Mouse (Mus musculus) cortical plate, adult 2 months (tissue): Measurements from ENCODE around the gene Apba3. TPM values are rescaled to one million over a fixed set of nuclear protein-coding genes. Genes with fewer than 3 reads are reported as not detected.

Experiments
- H3K27ac ChIP-seq: fragments of 200-500 bp; 2 replicates; pipeline ENCODE4 v1.5.1; 2012; ENCODE audit warnings: low read length, control low read depth, inconsistent platforms; ENCODE audit not compliant: insufficient read depth
- H3K4me1 ChIP-seq: fragments of 200-500 bp; 2 replicates; pipeline ENCODE4 v1.6.1; 2011; ENCODE audit warnings: low read length; ENCODE audit not compliant: control insufficient read depth, insufficient read depth
- H3K4me3 ChIP-seq: fragments of 200-500 bp; 2 replicates; pipeline ENCODE4 v1.5.1; 2011; ENCODE audit warnings: mild to moderate bottlenecking, low read length, control low read depth; ENCODE audit not compliant: insufficient read depth
- CTCF ChIP-seq: fragments of 200-500 bp; IDR thresholded peaks from 2 replicates; pipeline ENCODE4 v1.5.1; 2011; ENCODE audit warnings: mild to moderate bottlenecking, control low read depth, low read length; ENCODE audit not compliant: insufficient read depth; ENCODE audit errors: extremely low read depth
- POLR2A ChIP-seq: fragments of 200-500 bp; IDR thresholded peaks from 2 replicates; pipeline ENCODE4 v1.6.1; 2011; ENCODE audit warnings: mild to moderate bottlenecking, low read length, control low read depth; ENCODE audit not compliant: insufficient read depth; ENCODE audit errors: extremely low read depth
- polyA plus RNA-seq: library from polyadenylated mRNA; depleted of rRNA; stranded (reverse); fragments of >200 nt; gene quantifications from 2 replicates; pipeline ENCODE4 v1.2.3, GENCODE M21; 2012

Gene Apba3
- polyA plus RNA-seq, 1 experiment: 52.1 TPM

DNA sequence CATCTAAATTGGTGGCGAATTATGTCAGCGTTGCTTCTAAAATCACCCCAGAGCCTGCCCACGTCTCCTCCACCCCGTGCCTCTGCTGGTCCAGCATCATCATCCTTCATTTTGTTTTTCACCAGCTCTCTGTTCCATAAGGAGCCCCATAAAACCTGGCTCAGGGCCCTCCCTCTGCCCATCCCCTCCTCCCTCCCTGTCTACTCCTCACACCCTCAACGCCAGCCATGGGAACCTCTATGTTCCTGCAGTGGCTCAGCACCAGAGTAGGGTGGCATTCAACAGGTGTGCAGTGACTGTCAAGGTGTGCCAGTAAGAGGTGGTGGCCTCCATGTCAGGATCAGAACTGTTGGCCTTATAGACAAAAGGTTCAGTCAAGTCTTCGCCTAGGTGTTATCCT, 28.4 kb downstream of the Apba3 start:
- TF ChIP-seq POLR2A: peak; percentile 36; the same call in 1 of the 2 replicates
- TF ChIP-seq CTCF: no peak
- H3K4me1 ChIP-seq: peaks cover 20% of the 10 kb centered on the region
- peak overlapping the region; percentile 90 for H3K4me3 ChIP-seq
- peak overlapping the region; percentile 54 for H3K27ac ChIP-seq

GRCm38 (mm10) chr10:81297246-81297645, 30.5 kb downstream of the Apba3 start:
- peaks cover 27% of the 10 kb centered on the region for H3K4me1 ChIP-seq
- no peak for TF ChIP-seq POLR2A
- no peak for TF ChIP-seq CTCF
- H3K4me3 ChIP-seq: no peak overlapping the region
- peak overlapping the region; percentile 73 for H3K27ac ChIP-seq

DNA sequence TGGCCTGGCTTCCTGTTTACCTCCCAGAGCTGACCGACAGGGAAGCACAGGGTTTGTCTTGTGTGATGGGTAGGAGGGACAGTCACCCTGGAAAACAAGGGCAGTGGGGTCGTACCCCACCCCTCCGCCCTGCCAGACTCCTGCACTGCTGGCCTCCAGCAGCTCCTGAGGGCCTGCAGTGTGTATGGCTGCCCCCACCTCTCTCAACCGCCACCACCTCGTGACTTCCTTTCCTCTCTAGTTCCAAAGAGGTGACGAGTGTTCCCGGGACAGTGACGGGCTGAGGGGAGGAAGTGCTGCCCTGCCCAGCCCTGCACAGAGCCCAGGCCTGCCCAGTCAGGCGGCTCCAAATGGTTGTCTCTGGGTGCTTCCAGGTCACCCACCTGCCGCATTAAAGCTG, 31.1 kb downstream of the Apba3 start:
- no peak overlapping the region for H3K4me3 ChIP-seq
- no peak for TF ChIP-seq POLR2A
- TF ChIP-seq CTCF: no peak
- peaks cover 30% of the 10 kb centered on the region for H3K4me1 ChIP-seq
- peak overlapping the region; percentile 73 for H3K27ac ChIP-seq

DNA sequence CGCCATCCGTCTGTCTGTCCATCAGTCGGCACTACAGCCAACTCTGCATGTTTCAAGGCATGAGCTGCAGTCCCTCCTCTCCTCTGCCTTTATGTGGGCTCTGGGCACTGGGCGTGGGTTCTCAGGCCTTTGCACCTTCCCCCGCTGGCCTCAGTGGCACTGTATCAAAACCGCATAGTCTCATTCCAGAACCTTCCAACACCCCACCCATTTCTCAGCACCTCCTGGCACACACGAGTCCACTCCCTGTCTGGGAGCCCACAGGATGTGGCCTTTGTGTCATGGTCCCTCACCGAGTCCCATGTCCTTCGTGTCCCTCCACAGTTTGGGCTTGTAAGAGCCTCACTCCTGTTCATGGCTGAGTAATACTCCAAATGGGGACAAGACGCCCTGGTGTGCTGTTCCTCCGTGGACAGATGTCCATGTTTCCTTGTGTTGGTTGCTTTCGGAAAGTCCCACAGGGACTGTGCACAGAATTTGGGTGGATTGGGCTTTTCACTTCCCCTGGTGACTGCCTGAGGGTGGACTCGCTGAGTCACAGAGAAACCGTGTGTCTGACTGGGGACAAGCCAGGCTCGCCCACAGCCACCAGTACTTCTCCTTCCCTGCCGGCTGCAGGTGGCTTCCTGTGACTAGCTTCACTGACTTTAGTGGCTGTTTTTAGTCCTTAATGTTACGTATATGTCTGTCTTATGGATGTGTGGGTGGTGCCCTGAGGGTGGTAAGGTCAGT, 31.8 kb downstream of the Apba3 start:
- no peak for TF ChIP-seq CTCF
- 0 out of 2 replicates have a peak, but pooled peaks have one; percentile 31 for TF ChIP-seq POLR2A
- Histone ChIP-seq H3K27ac (peak overlapping the region; percentile 73), H3K4me3 (no peak overlapping the region), H3K4me1 (peaks cover 33% of the 10 kb centered on the region)

DNA sequence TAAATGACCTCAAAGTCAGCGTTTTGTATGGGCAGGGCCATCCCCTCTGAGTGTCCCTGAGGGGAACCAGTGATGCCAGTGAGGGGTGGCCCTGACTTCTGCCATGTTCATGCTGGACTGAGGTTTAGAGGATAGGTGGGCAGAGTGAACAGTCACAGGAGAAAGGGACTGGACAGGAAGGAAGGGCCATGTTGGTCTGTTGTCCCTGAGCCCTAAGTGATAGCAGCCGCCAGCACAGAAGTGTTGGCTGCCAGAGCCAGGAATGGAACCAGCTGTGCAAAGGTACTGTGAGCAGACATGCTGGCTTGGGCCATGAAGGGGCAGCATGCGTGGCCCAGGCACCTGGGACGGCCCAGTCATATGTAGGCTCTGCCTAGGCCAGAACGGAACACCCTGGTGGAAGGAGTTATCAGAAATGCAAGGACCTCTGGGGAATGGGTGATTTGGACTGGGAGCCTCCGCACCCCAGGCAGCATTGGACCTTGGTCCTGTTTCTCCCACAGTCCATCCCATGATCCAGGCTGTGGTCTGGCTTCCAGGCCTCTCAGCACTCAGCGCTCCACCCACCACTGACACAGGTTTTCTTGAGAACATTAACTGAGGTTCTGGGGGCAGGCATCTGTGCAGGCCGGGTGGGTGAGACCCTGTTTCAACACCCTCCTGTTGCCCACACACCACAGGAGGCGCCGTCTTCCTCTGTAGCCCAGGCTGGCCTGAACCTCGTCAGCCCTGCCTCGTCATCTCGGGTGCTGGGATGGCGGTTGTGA, 33.0 kb downstream of the Apba3 start:
- Histone ChIP-seq H3K27ac (peak overlapping the region; percentile 53; the same call in 1 of the 2 replicates), H3K4me1 (peaks cover 39% of the 10 kb centered on the region), H3K4me3 (no peak overlapping the region)
- TF ChIP-seq POLR2A (no peak), CTCF (no peak)

- Histone ChIP-seq H3K27ac (peak overlapping the region; percentile 39; the same call in 1 of the 2 replicates), H3K4me1 (peaks cover 37% of the 10 kb centered on the region), H3K4me3 (no peak overlapping the region)
- TF ChIP-seq POLR2A: no peak
- no peak for TF ChIP-seq CTCF
These were observed 33.7 kb downstream of the Apba3 start for GRCm38 (mm10) chr10:81300352-81300907.

DNA sequence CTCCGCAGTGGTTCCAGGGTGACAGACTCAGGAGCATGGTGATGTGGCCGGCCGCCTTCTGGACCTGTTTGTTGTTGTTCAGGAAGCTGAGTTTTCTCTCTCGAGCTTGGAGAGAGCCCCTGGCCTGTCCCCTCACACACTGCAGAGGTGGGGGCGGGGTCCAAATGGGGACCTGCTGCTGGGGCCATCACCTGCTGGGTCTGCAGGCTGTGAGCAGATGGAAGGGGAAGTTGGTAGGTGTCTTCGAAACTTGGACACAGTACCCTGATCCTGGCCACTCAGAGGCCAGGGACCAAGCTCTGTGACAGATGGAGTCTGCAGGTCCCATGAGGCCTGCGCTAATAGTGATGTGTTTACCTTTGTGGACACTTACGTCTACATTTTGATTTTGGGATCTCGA, 34.6 kb downstream of the Apba3 start:
- Histone ChIP-seq H3K27ac (no peak overlapping the region), H3K4me1 (peaks cover 32% of the 10 kb centered on the region), H3K4me3 (no peak overlapping the region)
- no peak for TF ChIP-seq POLR2A
- TF ChIP-seq CTCF: no peak

DNA sequence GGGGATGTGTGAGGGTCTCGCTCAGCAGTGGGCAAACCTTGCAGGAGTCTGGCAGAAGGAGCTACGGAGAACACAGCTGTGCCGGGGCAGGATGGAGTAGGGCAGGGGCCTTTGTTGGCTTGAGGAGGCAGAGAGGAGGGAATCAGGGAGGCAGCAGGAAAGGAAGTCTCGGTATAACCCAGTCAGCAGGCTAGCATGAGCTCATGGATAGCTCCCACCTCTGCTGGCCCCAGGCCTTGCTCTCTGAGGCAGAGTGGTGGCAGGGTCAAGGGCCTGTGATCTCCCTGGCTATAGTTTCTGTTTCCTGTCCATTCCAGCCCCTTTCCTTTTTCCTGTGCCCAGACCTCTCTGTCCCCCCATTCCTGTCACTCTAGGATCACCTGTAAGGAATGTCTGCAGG, 35.5 kb downstream of the Apba3 start:
- peak overlapping the region; percentile 31 for H3K27ac ChIP-seq
- H3K4me3 ChIP-seq: peak overlapping the region; percentile 19
- peaks cover 34% of the 10 kb centered on the region for H3K4me1 ChIP-seq
- TF ChIP-seq POLR2A (no peak), CTCF (no peak)

DNA sequence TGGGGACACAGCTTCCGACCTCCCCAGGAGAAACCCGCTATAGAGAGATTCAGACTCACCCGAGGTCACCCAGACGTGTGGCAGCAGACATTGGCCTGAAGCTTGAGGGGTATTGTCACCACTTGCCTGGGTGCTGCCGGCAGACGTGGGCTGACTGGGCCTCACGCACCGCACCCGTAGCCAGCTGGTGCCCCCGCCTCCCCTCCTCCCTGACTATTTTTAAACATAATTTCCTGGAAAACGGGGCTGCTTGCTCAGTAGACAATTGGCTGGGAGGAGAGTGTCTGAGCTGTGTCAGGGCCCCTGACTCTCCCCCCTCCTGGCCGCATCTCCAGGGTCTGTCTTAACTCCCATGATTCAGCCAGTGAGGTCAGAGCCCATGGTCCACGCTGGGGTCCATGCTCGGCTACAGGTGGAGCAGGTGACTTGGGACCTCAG, 36.0 kb downstream of the Apba3 start:
- no peak for TF ChIP-seq CTCF
- peak; percentile 10; the same call in 1 of the 2 replicates for TF ChIP-seq POLR2A
- Histone ChIP-seq H3K4me1 (peaks cover 33% of the 10 kb centered on the region), H3K27ac (peak overlapping the region; percentile 31), H3K4me3 (peak overlapping the region; percentile 19)

- H3K4me1 ChIP-seq: peaks cover 33% of the 10 kb centered on the region
- H3K27ac ChIP-seq: peak overlapping the region; percentile 31
- peak overlapping the region; percentile 19 for H3K4me3 ChIP-seq
- TF ChIP-seq POLR2A (no peak), CTCF (no peak)
These were observed 36.5 kb downstream of the Apba3 start for GRCm38 (mm10) chr10:81303258-81303657.
